Comparison of ENCODE assay signal across 13 mouse cellular contexts in genomic region chr2:166226929-166227328, GRCm38 (mm10).
DNase-seq lines count a peak whose midpoint lies in the region; ATAC-seq lines count a peak whose summit lies in the region.
"Had no signal": no experiment of that assay in that cellular context is flagged by ENCODE, and none has a peak within 500 bp of the region (broad histone marks: within the 10 kb centered on the region; RNA-seq: fewer than 3 reads in every experiment).

No protein-coding gene starts in this region.

- peak; percentile 20; the same call in 1 of the 2 replicates for ATAC-seq in forebrain, embryonic 14.5 days

- 30% methylated on average over 3 of the region's 3 CpGs for WGBS in heart, embryonic 10.5 days
- 2% methylated on average over 3 of the region's 3 CpGs for WGBS in forebrain, embryonic 14.5 days

- no peak overlapping the region for H3K9ac ChIP-seq in forebrain, embryonic 14.5 days (ENCODE audit: low read length)
- H3K9ac ChIP-seq: limb, embryonic 15.5 days; lung, embryonic 14.5 days had no signal

- H3K27ac ChIP-seq in heart, embryonic 10.5 days, result peak overlapping the region; percentile 70
- no peak overlapping the region for H3K27ac ChIP-seq in forebrain, embryonic 14.5 days (ENCODE audit: low read depth, low read length)
- H3K27ac ChIP-seq: limb, embryonic 15.5 days had no signal

- H3K36me3 ChIP-seq in heart, embryonic 10.5 days, result no peaks in the 10 kb centered on the region
- H3K36me3 ChIP-seq in forebrain, embryonic 14.5 days (ENCODE audit: control insufficient read depth, insufficient read depth, low read length), result no peaks in the 10 kb centered on the region
- H3K36me3 ChIP-seq: limb, embryonic 15.5 days had no signal

- no peak for DNase-seq in heart, embryonic 10.5 days (ENCODE audit: low spot score)
- DNase-seq in heart, adult 18-20 months, result no peak
- DNase-seq in layer of hippocampus, adult 9-11 months, result peak; percentile 26
- no peak for DNase-seq in layer of hippocampus, adult 9-10 months (ENCODE audit: low spot score)
- DNase-seq in forebrain, embryonic 14.5 days (ENCODE audit: low spot score), result peak; percentile 52
- DNase-seq in retina, postnatal 1 day, result peak; percentile 49
- no peak for DNase-seq in ovary, postnatal 14 days (ENCODE audit: low spot score)
- no peak for DNase-seq in urinary bladder, adult 18-20 months (ENCODE audit: low spot score in 2 of 2)
- DNase-seq: adrenal gland, postnatal 25 days; gastrocnemius, postnatal 36 days; lung, embryonic 14.5 days had no signal

- H3K9me3 ChIP-seq in heart, embryonic 10.5 days, result no peaks in the 10 kb centered on the region
- no peaks in the 10 kb centered on the region; the same call in 1 of the 2 replicates for H3K9me3 ChIP-seq in forebrain, embryonic 14.5 days (replicated peaks; ENCODE audit: control insufficient read depth, low read length)
- H3K9me3 ChIP-seq: limb, embryonic 15.5 days had no signal

- H3K4me1 ChIP-seq in heart, embryonic 10.5 days, result peaks cover 27% of the 10 kb centered on the region
- H3K4me1 ChIP-seq in forebrain, embryonic 14.5 days (ENCODE audit: control insufficient read depth, insufficient read depth, low read length), result peaks cover 3% of the 10 kb centered on the region; the same call in 1 of the 2 replicates

- H3K4me3 ChIP-seq in heart, embryonic 10.5 days, result no peak overlapping the region
- no peak overlapping the region for H3K4me3 ChIP-seq in forebrain, embryonic 14.5 days (ENCODE audit: low read depth, low read length)
- H3K4me3 ChIP-seq: limb, embryonic 15.5 days had no signal

- no peaks in the 10 kb centered on the region for H3K27me3 ChIP-seq in heart, embryonic 10.5 days (ENCODE audit: insufficient read depth, poor library complexity, severe bottlenecking)
- no peaks in the 10 kb centered on the region for H3K27me3 ChIP-seq in forebrain, embryonic 14.5 days (replicated peaks; ENCODE audit: control insufficient read depth, insufficient read depth, low read length)
- H3K27me3 ChIP-seq: limb, embryonic 15.5 days had no signal

- H3K4me2 ChIP-seq in forebrain, embryonic 14.5 days (ENCODE audit: low read length), result no peak overlapping the region
- H3K4me2 ChIP-seq: limb, embryonic 15.5 days; lung, embryonic 14.5 days; midbrain, embryonic 11.5 days had no signal

Comparison
In these comparisons a context has a peak if more than half of its experiments do, and no peak if none do; other contexts are left out.
1. DNase-seq: peak in layer of hippocampus, adult 9-11 months (single experiment), forebrain, embryonic 14.5 days (single experiment) and retina, postnatal 1 day (single experiment); none in heart, embryonic 10.5 days (single experiment), heart, adult 18-20 months (0 of 2), layer of hippocampus, adult 9-10 months (single experiment), ovary, postnatal 14 days (single experiment) and urinary bladder, adult 18-20 months (0 of 2).